Mouse (Mus musculus) bone marrow, adult 2 months (tissue): Measurements from ENCODE around the gene Gorasp1.
A peak's percentile ranks its signal among the peaks of the same experiment; 100 is the strongest.

Experiments used
- CTCF ChIP-seq: fragments of 200-500 bp; IDR thresholded peaks from 2 replicates; pipeline ENCODE4 v1.5.1; 2011; ENCODE audit warnings: low read length, control low read depth; ENCODE audit not compliant: control insufficient read depth, insufficient read depth
- POLR2A ChIP-seq: fragments of 200-500 bp; IDR thresholded peaks from 2 replicates; pipeline ENCODE4 v1.6.1; 2011; ENCODE audit warnings: low read depth, mild to moderate bottlenecking, control low read depth, low read length, borderline replicate concordance; ENCODE audit not compliant: control insufficient read depth

DNA sequence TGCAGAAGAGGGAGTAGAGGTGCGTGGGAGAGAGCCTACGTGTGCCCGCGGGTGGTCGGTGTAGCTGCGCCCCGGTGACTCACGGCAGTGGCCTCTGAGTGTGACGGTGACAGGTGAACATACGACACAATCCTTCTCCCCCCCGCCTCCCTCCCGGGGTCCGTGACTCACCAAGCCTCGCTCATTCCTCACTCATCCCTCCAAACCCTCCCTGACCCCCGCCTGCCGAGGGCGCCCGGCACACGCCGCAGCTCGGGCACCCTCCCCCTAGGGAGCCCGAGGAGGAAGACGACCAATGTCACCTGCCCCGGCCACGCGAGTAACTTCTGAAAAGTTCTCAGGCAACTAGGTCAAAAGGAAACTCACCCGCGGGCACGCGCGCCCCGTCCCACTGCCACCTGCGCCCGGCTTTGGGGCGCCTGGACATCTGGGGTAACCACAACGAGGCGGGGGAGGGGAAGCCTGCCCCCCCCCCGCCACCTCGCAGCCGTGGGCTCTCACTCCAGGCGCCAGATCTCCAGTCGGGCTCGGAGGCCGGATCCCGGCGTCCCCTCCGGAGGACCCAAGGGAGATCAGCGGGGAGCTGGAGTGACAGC lies 45.7 kb upstream of the Gorasp1 start:
- TF ChIP-seq CTCF (no peak), POLR2A (peak; percentile 24; the same call in 1 of the 2 replicates)
